Mouse (Mus musculus) midbrain, embryonic 14.5 days (tissue): ENCODE results near the gene Vamp2. TPM values are rescaled to one million over a fixed set of nuclear protein-coding genes. Genes with fewer than 3 reads are reported as not detected.

ENCODE experiments used
- ATAC-seq: fragments of 200-750 bp; cut with Nextera tagmentation; 2 replicates; pipeline ENCODE4 v1.8.0; 2017; ENCODE audit warnings: moderate number of reproducible peaks, moderate library complexity; ENCODE audit not compliant: low FRiP score, low TSS enrichment
- DNase-seq: peaks from one replicate; pipeline ENCODE4 v3.0.0-alpha.2; 2015
- H3K27ac ChIP-seq: fragments of 300-500 bp; sonication (generic); replicated peaks from 2 replicates; pipeline ENCODE4 v1.5.1; 2014; ENCODE audit warnings: mild to moderate bottlenecking, low read depth, low read length, moderate library complexity
- H3K27me3 ChIP-seq: fragments of 300-500 bp; sonication (generic); 2 replicates; pipeline ENCODE4 v1.6.1; 2014; ENCODE audit warnings: low read length, control low read depth, mixed read lengths; ENCODE audit not compliant: control insufficient read depth, insufficient read depth
- H3K36me3 ChIP-seq: fragments of 300-500 bp; sonication (generic); 2 replicates; pipeline ENCODE4 v1.6.1; 2014; ENCODE audit warnings: low read length, control low read depth; ENCODE audit not compliant: control insufficient read depth, insufficient read depth
- H3K4me1 ChIP-seq: fragments of 300-500 bp; sonication (generic); 2 replicates; pipeline ENCODE4 v1.6.1; 2014; ENCODE audit warnings: mild to moderate bottlenecking, antibody characterized with exemption, low read length, control low read depth; ENCODE audit not compliant: control insufficient read depth, insufficient read depth
- H3K4me2 ChIP-seq: fragments of 300-500 bp; sonication (generic); 2 replicates; pipeline ENCODE4 v1.6.1; 2014; ENCODE audit warnings: mild to moderate bottlenecking, low read length, moderate library complexity
- H3K4me3 ChIP-seq: fragments of 300-500 bp; sonication (generic); replicated peaks from 2 replicates; pipeline ENCODE4 v1.5.1; 2014; ENCODE audit warnings: low read depth, low read length
- H3K9ac ChIP-seq: fragments of 300-500 bp; sonication (generic); replicated peaks from 2 replicates; pipeline ENCODE4 v1.6.1; 2014; ENCODE audit warnings: mild to moderate bottlenecking, low read length, moderate library complexity
- H3K9me3 ChIP-seq: fragments of 300-500 bp; sonication (generic); 2 replicates; pipeline ENCODE4 v1.6.1; 2016; ENCODE audit warnings: low read length, control low read depth, mixed read lengths; ENCODE audit not compliant: control insufficient read depth
- WGBS: fragments of 180-500 bp; shearing (Covaris S2); extraction: QIAGEN DNeasy Blood & Tissue Kit; methylation state at CpG from one replicate; pipeline ENCODE4 v1.1.7; 2014; 5-methylcytosine and 5-hydroxymethylcytosine counted together
- polyA plus RNA-seq: library from polyadenylated mRNA; unstranded; fragments of >200 nt; fragmentation: Nextera tagmentation; extraction: Ambion mirVana; gene quantifications from 2 replicates; pipeline ENCODE4 v1.2.1, GENCODE M21; 2014

Gene Vamp2
- polyA plus RNA-seq, 1 experiment from 2014 or later: 260 TPM

DNA sequence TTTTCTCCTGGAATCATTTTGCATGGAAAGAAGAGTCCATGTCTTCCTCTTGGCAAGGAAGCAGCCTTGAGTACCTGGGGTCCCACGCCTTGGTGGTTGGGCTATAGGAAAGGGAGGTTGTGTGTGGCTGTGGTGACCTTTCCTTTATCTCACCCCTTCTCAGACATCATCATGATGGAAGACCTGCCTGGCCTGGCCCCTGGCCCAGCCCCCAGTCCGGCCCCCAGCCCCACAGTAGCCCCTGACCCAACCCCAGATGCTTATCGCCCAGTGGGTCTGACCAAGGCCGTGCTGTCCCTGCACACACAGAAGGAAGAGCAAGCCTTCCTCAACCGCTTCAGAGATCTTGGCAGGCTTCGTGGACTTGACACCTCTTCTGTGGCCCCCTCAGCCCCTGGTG, 16.9 kb downstream of the Vamp2 start:
- DNase-seq (no peak), ATAC-seq (no peak)
- Histone ChIP-seq H3K36me3 (peaks cover 88% of the 10 kb centered on the region), H3K4me2 (no peak overlapping the region), H3K4me1 (peaks cover 4% of the 10 kb centered on the region), H3K9me3 (no peaks in the 10 kb centered on the region), H3K27me3 (no peaks in the 10 kb centered on the region), H3K9ac (0 out of 2 replicates have a peak overlapping the region, but pooled peaks have one; percentile 12), H3K27ac (no peak overlapping the region), H3K4me3 (no peak overlapping the region)
- 91% methylated on average over 6 of the region's 6 CpGs for WGBS

DNA sequence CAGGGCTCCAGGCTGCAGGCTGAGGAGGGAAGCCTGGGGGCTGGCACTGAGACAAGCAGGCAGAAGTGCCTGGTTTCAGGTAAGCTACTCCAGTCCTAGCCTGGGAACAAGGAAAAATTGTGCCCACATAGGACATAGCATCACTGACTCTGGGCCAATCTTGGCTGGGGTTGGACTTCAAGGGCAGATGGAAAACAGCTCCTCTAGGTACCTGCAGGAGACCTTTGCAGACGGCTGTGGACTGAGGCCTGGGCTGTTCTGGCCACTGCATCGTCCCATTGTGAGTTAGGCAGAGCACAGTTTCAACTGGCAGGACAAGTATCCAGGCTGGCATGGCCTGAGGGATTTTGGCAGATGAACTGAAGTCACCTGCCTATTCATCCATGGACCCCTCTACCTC, 17.5 kb downstream of the Vamp2 start:
- Histone ChIP-seq H3K4me1 (no peaks in the 10 kb centered on the region), H3K27ac (no peak overlapping the region), H3K4me2 (no peak overlapping the region), H3K9me3 (no peaks in the 10 kb centered on the region), H3K9ac (no peak overlapping the region), H3K27me3 (no peaks in the 10 kb centered on the region), H3K36me3 (peaks cover 87% of the 10 kb centered on the region), H3K4me3 (no peak overlapping the region)
- 84% methylated on average over 2 of the region's 2 CpGs for WGBS
- ATAC-seq (no peak), DNase-seq (no peak)

DNA sequence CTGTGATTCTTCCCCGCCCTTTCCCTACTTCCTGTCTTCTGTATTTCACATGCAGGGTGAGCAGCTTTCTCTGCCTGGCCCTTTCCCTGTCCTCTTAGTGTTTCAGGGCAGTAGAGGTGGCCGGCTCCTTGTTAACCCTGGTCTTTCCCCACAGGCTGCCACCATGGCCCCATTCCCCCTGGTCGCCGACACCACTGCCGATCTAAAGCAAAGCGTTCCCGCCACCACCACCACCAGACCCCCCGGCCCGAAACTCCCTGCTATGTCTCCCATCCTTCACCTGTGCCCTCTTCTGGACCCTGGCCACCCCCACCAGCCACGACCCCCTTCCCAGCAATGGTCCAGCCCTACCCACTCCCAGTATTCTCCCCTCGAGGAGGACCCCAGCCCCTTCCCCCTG, 18.0 kb downstream of the Vamp2 start:
- Histone ChIP-seq H3K36me3 (peaks cover 82% of the 10 kb centered on the region), H3K27me3 (no peaks in the 10 kb centered on the region), H3K4me2 (no peak overlapping the region), H3K4me1 (no peaks in the 10 kb centered on the region), H3K4me3 (no peak overlapping the region), H3K9ac (no peak overlapping the region), H3K9me3 (no peaks in the 10 kb centered on the region), H3K27ac (no peak overlapping the region)
- 87% methylated on average over 11 of the region's 11 CpGs for WGBS
- ATAC-seq: no peak
- no peak for DNase-seq

DNA sequence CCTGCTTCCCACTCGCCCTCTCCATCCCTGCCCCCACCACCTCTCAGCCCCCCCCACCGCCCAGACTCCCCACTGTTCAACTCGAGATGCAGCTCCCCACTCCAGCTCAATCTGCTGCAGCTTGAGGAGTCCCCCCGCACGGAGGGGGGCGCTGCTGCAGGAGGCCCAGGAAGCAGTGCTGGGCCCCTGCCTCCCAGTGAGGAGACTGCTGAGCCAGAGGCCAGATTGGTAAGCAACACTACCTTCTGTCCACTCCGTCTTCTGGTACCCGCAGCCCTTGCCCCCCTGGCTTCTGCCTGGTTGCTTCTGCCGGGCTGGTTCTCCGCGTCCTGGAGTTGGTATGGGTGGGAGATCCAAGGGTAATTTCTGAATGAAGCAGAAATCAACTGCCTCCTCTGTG, 18.6 kb downstream of the Vamp2 start:
- no peaks in the 10 kb centered on the region for H3K4me1 ChIP-seq
- ATAC-seq: no peak
- no peak for DNase-seq
- no peak overlapping the region for H3K4me3 ChIP-seq
- no peak overlapping the region for H3K4me2 ChIP-seq
- no peaks in the 10 kb centered on the region for H3K9me3 ChIP-seq
- no peak overlapping the region for H3K27ac ChIP-seq
- H3K27me3 ChIP-seq: no peaks in the 10 kb centered on the region
- H3K9ac ChIP-seq: no peak overlapping the region
- peaks cover 76% of the 10 kb centered on the region for H3K36me3 ChIP-seq
- 80% methylated on average over 11 of the region's 11 CpGs for WGBS

DNA sequence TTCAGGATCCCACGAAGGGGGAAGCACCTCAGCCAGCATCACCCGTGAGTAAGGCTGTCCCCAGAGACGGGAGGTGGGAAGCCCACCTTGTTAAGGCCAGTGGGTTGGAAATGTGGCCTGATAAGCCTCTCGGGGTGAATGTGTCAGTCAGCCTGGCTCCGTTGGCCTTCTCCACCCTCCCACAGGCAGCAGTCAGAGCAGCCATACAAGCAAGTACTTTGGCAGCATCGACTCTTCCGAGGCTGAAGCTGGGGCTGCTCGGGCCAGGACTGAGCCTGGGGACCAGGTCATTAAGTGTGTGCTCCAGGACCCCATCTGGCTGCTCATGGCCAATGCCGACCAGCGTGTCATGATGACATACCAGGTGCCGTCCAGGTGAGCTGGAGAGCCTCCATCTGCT, 19.4 kb downstream of the Vamp2 start:
- H3K36me3 ChIP-seq: peaks cover 68% of the 10 kb centered on the region
- WGBS: 90% methylated on average over 11 of the region's 11 CpGs
- H3K27me3 ChIP-seq: no peaks in the 10 kb centered on the region
- ATAC-seq (no peak), DNase-seq (no peak)
- no peak overlapping the region for H3K4me3 ChIP-seq
- no peak overlapping the region for H3K4me2 ChIP-seq
- no peak overlapping the region for H3K27ac ChIP-seq
- no peak overlapping the region for H3K9ac ChIP-seq
- no peaks in the 10 kb centered on the region for H3K4me1 ChIP-seq
- no peaks in the 10 kb centered on the region for H3K9me3 ChIP-seq

DNA sequence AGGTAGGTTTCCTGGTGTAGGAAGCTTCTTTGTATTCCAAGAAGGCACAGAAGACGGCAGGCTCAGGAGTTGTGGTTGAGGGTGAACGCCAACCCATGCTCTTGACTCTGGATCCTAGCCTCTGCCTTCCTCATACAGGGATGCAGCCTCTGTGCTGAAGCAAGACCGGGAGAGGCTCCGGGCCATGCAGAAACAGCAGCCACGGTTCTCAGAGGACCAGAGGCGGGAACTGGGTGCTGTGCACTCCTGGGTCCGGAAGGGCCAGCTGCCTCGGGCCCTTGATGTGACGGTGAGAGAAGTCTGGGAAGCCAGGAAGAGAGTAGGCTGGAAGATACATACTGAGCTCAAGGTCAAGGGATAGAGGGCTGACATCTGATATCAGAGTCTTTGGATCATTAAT, 19.9 kb downstream of the Vamp2 start:
- no peak overlapping the region for H3K4me3 ChIP-seq
- no peak for DNase-seq
- no peak for ATAC-seq
- WGBS: 92% methylated on average over 9 of the region's 9 CpGs
- H3K36me3 ChIP-seq: peaks cover 63% of the 10 kb centered on the region
- no peak overlapping the region for H3K9ac ChIP-seq
- H3K27me3 ChIP-seq: no peaks in the 10 kb centered on the region
- no peaks in the 10 kb centered on the region for H3K9me3 ChIP-seq
- no peak overlapping the region for H3K4me2 ChIP-seq
- H3K27ac ChIP-seq: no peak overlapping the region
- no peaks in the 10 kb centered on the region for H3K4me1 ChIP-seq

DNA sequence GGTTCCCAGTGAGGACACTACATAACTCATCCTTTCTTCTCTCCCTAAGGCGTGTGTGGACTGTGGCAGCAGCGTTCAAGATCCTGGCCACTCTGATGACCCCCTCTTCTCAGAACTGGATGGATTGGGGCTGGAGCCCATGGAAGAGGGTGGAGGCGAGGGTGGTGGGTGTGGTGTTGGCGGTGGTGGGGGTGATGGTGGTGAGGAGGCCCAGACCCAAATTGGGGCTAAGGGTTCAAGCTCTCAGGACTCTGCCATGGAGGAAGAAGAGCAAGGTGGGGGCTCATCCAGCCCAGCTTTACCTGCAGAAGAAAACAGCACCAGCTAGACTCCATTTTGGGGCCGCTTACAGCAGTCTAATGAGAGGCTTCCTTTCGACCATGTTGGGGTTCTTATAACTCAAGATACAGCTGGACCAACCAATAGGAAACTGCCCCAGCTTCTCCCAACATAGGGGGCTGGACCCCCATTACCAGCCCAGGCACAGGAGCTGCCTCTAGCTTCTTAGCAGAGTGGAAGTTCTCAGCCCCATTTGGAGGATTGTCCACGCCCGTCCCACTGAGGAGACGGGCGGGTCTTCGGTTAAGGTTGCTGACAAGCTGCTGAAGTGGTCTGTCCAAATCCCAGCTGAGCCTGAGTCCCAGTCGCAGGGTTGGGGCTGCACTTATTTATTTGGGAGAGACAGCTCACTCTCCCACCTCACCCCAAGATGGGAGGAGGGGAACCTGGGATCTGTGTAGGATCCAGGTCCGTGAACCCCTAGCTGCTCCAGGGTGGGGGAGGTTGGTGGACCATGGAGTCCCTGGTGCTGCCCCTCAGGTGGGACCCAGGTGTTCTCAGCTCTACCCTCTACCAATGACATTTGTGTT, 21.0 kb downstream of the Vamp2 start:
- no peaks in the 10 kb centered on the region for H3K4me1 ChIP-seq
- no peak overlapping the region for H3K9ac ChIP-seq
- no peak overlapping the region for H3K27ac ChIP-seq
- no peaks in the 10 kb centered on the region for H3K27me3 ChIP-seq
- no peaks in the 10 kb centered on the region for H3K9me3 ChIP-seq
- DNase-seq (no peak), ATAC-seq (no peak; the same call in 1 of the 2 replicates)
- no peak overlapping the region for H3K4me3 ChIP-seq
- WGBS: 85% methylated on average over 13 of the region's 13 CpGs
- peaks cover 52% of the 10 kb centered on the region for H3K36me3 ChIP-seq
- H3K4me2 ChIP-seq: no peak overlapping the region

DNA sequence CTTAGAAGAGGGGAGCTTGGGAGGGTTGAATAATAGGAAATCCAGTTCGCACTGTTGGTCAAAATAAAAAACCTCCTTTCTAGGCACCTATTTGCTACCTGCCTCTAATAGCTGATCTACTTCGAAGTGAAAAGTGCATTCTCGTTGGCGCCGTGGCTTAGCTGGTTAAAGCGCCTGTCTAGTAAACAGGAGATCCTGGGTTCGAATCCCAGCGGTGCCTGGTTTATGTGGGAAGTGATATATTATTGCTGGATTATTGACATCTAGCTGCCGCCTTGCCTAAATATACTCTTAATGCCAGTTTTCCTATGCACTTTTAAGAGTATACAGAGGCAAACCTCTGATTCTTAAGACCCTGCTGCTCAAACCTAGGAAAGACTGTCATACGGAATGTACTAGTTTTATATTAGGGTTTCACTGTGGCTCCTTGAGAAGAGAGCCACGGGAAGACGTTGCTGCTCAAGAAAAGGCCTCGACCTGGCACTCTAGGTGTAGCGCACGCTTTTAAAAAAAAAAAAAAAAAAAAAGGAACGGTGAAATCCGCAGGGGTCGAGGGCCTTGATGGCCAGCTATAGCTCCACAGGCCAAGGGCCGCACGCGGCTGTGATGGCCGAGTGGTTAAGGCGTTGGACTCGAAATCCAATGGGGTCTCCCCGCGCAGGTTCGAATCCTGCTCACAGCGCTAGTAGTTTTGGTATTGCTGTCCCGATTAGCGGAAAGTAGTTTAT, 22.2 kb downstream of the Vamp2 start:
- DNase-seq: peak; percentile 95
- 0 out of 2 replicates have a peak, but pooled peaks cover 4% of the 10 kb centered on the region for H3K27me3 ChIP-seq
- no peak overlapping the region for H3K27ac ChIP-seq
- under 1% methylated on average over 30 of the region's 30 CpGs for WGBS
- ATAC-seq: peak; percentile 60; the same call in 1 of the 2 replicates
- peak overlapping the region; percentile 58 for H3K4me2 ChIP-seq
- no peaks in the 10 kb centered on the region for H3K9me3 ChIP-seq
- peaks cover 40% of the 10 kb centered on the region for H3K36me3 ChIP-seq
- H3K4me3 ChIP-seq: peak overlapping the region; percentile 38
- 0 out of 2 replicates have a peak overlapping the region, but pooled peaks have one; percentile 27 for H3K9ac ChIP-seq
- H3K4me1 ChIP-seq: no peaks in the 10 kb centered on the region
